Mouse (Mus musculus) right cerebral cortex, adult 18-20 months (tissue): ENCODE measurements around the gene Sulf2.
A peak's percentile ranks its signal among the peaks of the same experiment; 100 is the strongest.
"Not testable (repeated sequence)": the region's sequence is repeated elsewhere in the genome, so short reads cannot be mapped to it uniquely, and the experiment has no call there.

ENCODE experiments used
- DNase-seq: peaks from one replicate; pipeline ENCODE4 v3.0.0; 2022; ENCODE audit warnings: mixed read lengths

Gene Sulf2

GRCm38 (mm10) chr2:166155454-166155815, at the start of gene Sulf2:
Sulf2 (minus strand) TSS chr2:166155663.
- peak; percentile 83 for DNase-seq

- no peak for DNase-seq
Observed at GRCm38 (mm10) chr2:166204174-166204573, 48.7 kb upstream of the Sulf2 start.

- DNase-seq: no peak
Observed at GRCm38 (mm10) chr2:166203647-166204046, 48.2 kb upstream of the Sulf2 start.

- DNase-seq: no peak
Observed at GRCm38 (mm10) chr2:166197964-166198363, 42.5 kb upstream of the Sulf2 start.

GRCm38 (mm10) chr2:166197064-166197463, 41.6 kb upstream of the Sulf2 start:
- no peak for DNase-seq

- DNase-seq: no peak
Observed at GRCm38 (mm10) chr2:166196080-166196786, 40.8 kb upstream of the Sulf2 start.

- DNase-seq: no peak
Observed at GRCm38 (mm10) chr2:166195041-166195440, 39.6 kb upstream of the Sulf2 start.

GRCm38 (mm10) chr2:166194112-166194758, 38.8 kb upstream of the Sulf2 start:
- no peak for DNase-seq

- no peak for DNase-seq
Observed at GRCm38 (mm10) chr2:166193509-166193908, 38.0 kb upstream of the Sulf2 start.

- no peak for DNase-seq
Observed at GRCm38 (mm10) chr2:166190816-166191215, 35.4 kb upstream of the Sulf2 start.

- DNase-seq: no peak
Observed at GRCm38 (mm10) chr2:166189191-166189590, 33.7 kb upstream of the Sulf2 start.

- DNase-seq: not testable (repeated sequence)
Observed at GRCm38 (mm10) chr2:166187874-166188453, 32.5 kb upstream of the Sulf2 start.

GRCm38 (mm10) chr2:166187319-166187718, 31.9 kb upstream of the Sulf2 start:
- DNase-seq: not testable (repeated sequence)

GRCm38 (mm10) chr2:166186244-166186948, 30.9 kb upstream of the Sulf2 start:
- DNase-seq: no peak

- DNase-seq: no peak
Observed at GRCm38 (mm10) chr2:166185768-166186167, 30.3 kb upstream of the Sulf2 start.

GRCm38 (mm10) chr2:166184417-166184816, 29.0 kb upstream of the Sulf2 start:
- no peak for DNase-seq

- DNase-seq: no peak
Observed at GRCm38 (mm10) chr2:166182009-166182685, 26.7 kb upstream of the Sulf2 start.

- peak; percentile 32 for DNase-seq
Observed at GRCm38 (mm10) chr2:166180744-166181508, 25.5 kb upstream of the Sulf2 start.

- DNase-seq: no peak
Observed at GRCm38 (mm10) chr2:166180136-166180649, 24.7 kb upstream of the Sulf2 start.

- DNase-seq: no peak
Observed at GRCm38 (mm10) chr2:166179457-166180101, 24.1 kb upstream of the Sulf2 start.

GRCm38 (mm10) chr2:166175552-166176136, 20.2 kb upstream of the Sulf2 start:
- no peak for DNase-seq
